ENCODE assay signal across 24 mouse cellular contexts in the genomic region with DNA sequence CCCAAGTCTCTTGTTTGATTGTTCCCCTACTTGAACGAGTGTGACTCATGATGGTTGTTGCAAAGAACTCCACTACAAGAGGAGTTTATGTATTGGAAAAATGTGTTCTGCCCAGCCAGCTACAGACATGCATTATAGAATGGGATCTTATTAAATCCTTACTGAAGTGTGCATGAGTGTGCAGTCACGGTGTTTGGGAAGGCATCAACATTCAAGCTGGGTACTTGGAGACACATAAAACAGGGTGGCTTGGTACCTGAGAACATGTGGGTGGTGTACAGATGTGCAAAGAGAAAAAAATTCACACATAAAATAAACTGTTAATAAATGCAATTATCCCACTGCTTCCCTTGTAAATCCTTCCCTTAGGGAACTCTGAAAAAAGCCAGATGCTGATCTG.
"Had no signal": no experiment of that assay in that cellular context is flagged by ENCODE, and none has a peak within 500 bp of the region (broad histone marks: within the 10 kb centered on the region; RNA-seq: fewer than 3 reads in every experiment).

No protein-coding gene starts in this region.

- ATAC-seq: forebrain, embryonic 16.5 days; hindbrain, embryonic 16.5 days; intestine, embryonic 16.5 days; liver, embryonic 12.5 days had no signal

- H3K36me3 ChIP-seq: heart, embryonic 13.5 days; heart, embryonic 15.5 days; hindbrain, embryonic 10.5 days; hindbrain, embryonic 12.5 days; liver, embryonic 12.5 days had no signal

- H3K27me3 ChIP-seq: heart, embryonic 13.5 days; heart, embryonic 15.5 days; hindbrain, embryonic 12.5 days; liver, embryonic 12.5 days had no signal

- H3K4me2 ChIP-seq: heart, embryonic 11.5 days; heart, embryonic 13.5 days; heart, embryonic 15.5 days; hindbrain, embryonic 12.5 days; hindbrain, embryonic 14.5 days; liver, embryonic 12.5 days had no signal

- H3K4me3 ChIP-seq: heart, adult 2 months; heart, embryonic 13.5 days; heart, embryonic 15.5 days; hindbrain, embryonic 10.5 days; hindbrain, embryonic 12.5 days; layer of hippocampus, adult 2 months; liver, embryonic 12.5 days had no signal

- H3K9ac ChIP-seq: heart, embryonic 13.5 days; heart, embryonic 15.5 days; hindbrain, embryonic 12.5 days; hindbrain, embryonic 14.5 days; liver, embryonic 12.5 days; liver, embryonic 14.5 days had no signal

- H3K4me1 ChIP-seq: hindbrain, embryonic 10.5 days; hindbrain, embryonic 12.5 days; liver, embryonic 12.5 days had no signal

- H3K9me3 ChIP-seq: heart, embryonic 13.5 days; heart, embryonic 15.5 days; hindbrain, embryonic 10.5 days; hindbrain, embryonic 12.5 days; liver, embryonic 12.5 days had no signal

- H3K27ac ChIP-seq: heart, adult 2 months; heart, embryonic 13.5 days; heart, embryonic 15.5 days; hindbrain, embryonic 10.5 days; hindbrain, embryonic 12.5 days; hindbrain, embryonic 14.5 days; layer of hippocampus, adult 2 months; liver, embryonic 12.5 days; liver, embryonic 14.5 days had no signal

- DNase-seq: gastrocnemius, postnatal 14 days; gastrocnemius, postnatal 36 days; heart, adult 11 months; heart, adult 2 months; heart, postnatal 4 days; kidney, adult 11 months; kidney, adult 8-10 months; kidney, postnatal 10 days; kidney, postnatal 25 days; kidney, postnatal 4 days; layer of hippocampus, postnatal 36 days; left cerebral cortex, postnatal 4 days had no signal
